In the genomic region with DNA sequence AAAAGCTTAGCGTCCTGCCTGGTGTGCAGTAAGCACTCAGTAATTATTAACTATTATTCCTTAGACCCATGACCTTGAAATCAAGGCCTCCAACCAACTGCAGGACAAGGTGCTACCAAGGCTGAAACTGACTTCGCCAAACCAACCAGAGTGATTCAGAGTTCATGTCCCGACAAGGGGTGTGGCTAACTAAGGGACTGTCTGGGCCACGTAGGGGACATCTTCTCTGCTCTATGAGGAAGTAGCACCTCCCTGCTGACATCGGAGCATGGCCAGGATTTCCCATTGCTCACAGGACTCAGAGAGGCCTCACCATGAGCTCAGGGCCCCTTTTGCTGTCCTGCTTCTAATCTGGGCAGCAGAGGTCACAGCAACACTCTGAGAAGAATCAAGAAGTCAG, we compare ENCODE assay signal across 19 mouse cellular contexts. TPM values are rescaled to one million over a fixed set of nuclear protein-coding genes. Genes with fewer than 3 reads are reported as not detected.
DNase-seq lines count a peak whose midpoint lies in the region; ATAC-seq and TF ChIP-seq lines count a peak whose summit lies in the region.
"Had no signal": no experiment of that assay in that cellular context is flagged by ENCODE, and none has a peak within 500 bp of the region (broad histone marks: within the 10 kb centered on the region; RNA-seq: fewer than 3 reads in every experiment).

No protein-coding gene starts in this region.

- no peak overlapping the region for H3K27ac ChIP-seq in liver, adult 2 months (replicated peaks; ENCODE audit: insufficient read depth, low read depth, low read length)
- peak overlapping the region; percentile 86 for H3K27ac ChIP-seq in stomach, postnatal 0 days (replicated peaks)
- H3K27ac ChIP-seq in midbrain, embryonic 16.5 days (ENCODE audit: low read length): no peak overlapping the region
- no peak overlapping the region for H3K27ac ChIP-seq in hindbrain, embryonic 12.5 days
- H3K27ac ChIP-seq: embryonic facial prominence, embryonic 13.5 days; forebrain, embryonic 13.5 days; layer of hippocampus, adult 2 months; liver, embryonic 14.5 days; neural tube, embryonic 15.5 days had no signal

- WGBS in liver, adult 2 months: 64% methylated on average over 5 of the region's 5 CpGs
- WGBS in stomach, postnatal 0 days: 49% methylated on average over 5 of the region's 5 CpGs
- 89% methylated on average over 5 of the region's 5 CpGs for WGBS in midbrain, embryonic 16.5 days
- 89% methylated on average over 5 of the region's 5 CpGs for WGBS in hindbrain, embryonic 12.5 days

- H3K79me2 ChIP-seq in liver, adult 2 months (ENCODE audit: control insufficient read depth, insufficient read depth, low read length): no peaks in the 10 kb centered on the region

- TF ChIP-seq CTCF in liver, adult 2 months (IDR thresholded peaks at IDR 0.05; ENCODE audit: low read depth, low read length): no peak
- TF ChIP-seq CTCF in stomach, postnatal 0 days (IDR thresholded peaks at IDR 0.05; ENCODE audit: low read depth): no peak

- no peaks in the 10 kb centered on the region for H3K9me3 ChIP-seq in stomach, postnatal 0 days (ENCODE audit: control insufficient read depth, low read length)
- no peaks in the 10 kb centered on the region for H3K9me3 ChIP-seq in midbrain, embryonic 16.5 days (replicated peaks; ENCODE audit: control insufficient read depth, low read length, poor library complexity, severe bottlenecking)
- H3K9me3 ChIP-seq in hindbrain, embryonic 12.5 days (replicated peaks): no peaks in the 10 kb centered on the region
- H3K9me3 ChIP-seq: embryonic facial prominence, embryonic 13.5 days; forebrain, embryonic 13.5 days; neural tube, embryonic 15.5 days had no signal

- no peak overlapping the region for H3K4me3 ChIP-seq in liver, adult 2 months (ENCODE audit: insufficient read depth, low read depth, low read length)
- H3K4me3 ChIP-seq in stomach, postnatal 0 days (ENCODE audit: low read depth, low read length): no peak overlapping the region
- H3K4me3 ChIP-seq in midbrain, embryonic 16.5 days (ENCODE audit: low read depth, low read length): no peak overlapping the region
- H3K4me3 ChIP-seq in hindbrain, embryonic 12.5 days: no peak overlapping the region
- H3K4me3 ChIP-seq: embryonic facial prominence, embryonic 13.5 days; forebrain, embryonic 13.5 days; layer of hippocampus, adult 2 months; neural tube, embryonic 15.5 days had no signal

- peaks cover 55% of the 10 kb centered on the region for H3K36me3 ChIP-seq in liver, adult 2 months (ENCODE audit: control insufficient read depth, insufficient read depth, low read length)
- H3K36me3 ChIP-seq in stomach, postnatal 0 days (ENCODE audit: control insufficient read depth, insufficient read depth, low read length): peaks cover 14% of the 10 kb centered on the region; the same call in 1 of the 2 replicates
- peaks cover 41% of the 10 kb centered on the region for H3K36me3 ChIP-seq in midbrain, embryonic 16.5 days (ENCODE audit: control insufficient read depth, insufficient read depth, low read length)
- H3K36me3 ChIP-seq in hindbrain, embryonic 12.5 days: peaks cover 75% of the 10 kb centered on the region

- peak; percentile 23 for DNase-seq in liver, adult 2 months (ENCODE audit: extremely low read depth, low read depth, low spot score)
- no peak for DNase-seq in liver
- peak; percentile 45 to 55 for DNase-seq in adrenal gland, postnatal 36 days
- DNase-seq in kidney, postnatal 36 days: peak; percentile 47 to 61
- DNase-seq in stomach, postnatal 0 days (ENCODE audit: low spot score): peak; percentile 85
- DNase-seq: cerebellum, postnatal 36 days; heart, postnatal 10 days; lung, postnatal 36 days; right cerebral cortex, adult 18-20 months; thymus, adult 18-20 months had no signal

- no peak overlapping the region for H3K9ac ChIP-seq in liver, adult 2 months (ENCODE audit: low read depth, low read length)
- H3K9ac ChIP-seq in stomach, postnatal 0 days (ENCODE audit: low read length): no peak overlapping the region
- H3K9ac ChIP-seq in midbrain, embryonic 16.5 days (ENCODE audit: low read depth, low read length): no peak overlapping the region
- no peak overlapping the region for H3K9ac ChIP-seq in hindbrain, embryonic 12.5 days
- H3K9ac ChIP-seq: embryonic facial prominence, embryonic 13.5 days; forebrain, embryonic 13.5 days; liver, embryonic 14.5 days; neural tube, embryonic 15.5 days had no signal

- H3K27me3 ChIP-seq in liver, adult 2 months (ENCODE audit: control insufficient read depth, insufficient read depth, low read length): no peaks in the 10 kb centered on the region
- H3K27me3 ChIP-seq in stomach, postnatal 0 days (ENCODE audit: control insufficient read depth, insufficient read depth, low read length): no peaks in the 10 kb centered on the region
- no peaks in the 10 kb centered on the region for H3K27me3 ChIP-seq in midbrain, embryonic 16.5 days (ENCODE audit: control insufficient read depth, insufficient read depth, low read depth, low read length)
- no peaks in the 10 kb centered on the region for H3K27me3 ChIP-seq in hindbrain, embryonic 12.5 days
- H3K27me3 ChIP-seq: embryonic facial prominence, embryonic 13.5 days; forebrain, embryonic 13.5 days; neural tube, embryonic 15.5 days had no signal

- TF ChIP-seq EP300 in stomach, postnatal 0 days (optimal IDR thresholded peaks at IDR 0.05): no peak

- ATAC-seq in stomach, postnatal 0 days (ENCODE audit: low FRiP score, low TSS enrichment): peak; percentile 90
- no peak for ATAC-seq in midbrain, embryonic 16.5 days
- no peak for ATAC-seq in hindbrain, embryonic 12.5 days (ENCODE audit: low FRiP score)
- ATAC-seq: forebrain, embryonic 13.5 days; hindbrain, embryonic 16.5 days had no signal

- H3K4me2 ChIP-seq in stomach, postnatal 0 days (replicated peaks; ENCODE audit: low read depth): no peak overlapping the region
- H3K4me2 ChIP-seq in midbrain, embryonic 16.5 days (ENCODE audit: low read length): no peak overlapping the region
- H3K4me2 ChIP-seq in hindbrain, embryonic 12.5 days (replicated peaks): no peak overlapping the region
- H3K4me2 ChIP-seq: embryonic facial prominence, embryonic 13.5 days; forebrain, embryonic 13.5 days; neural tube, embryonic 15.5 days had no signal

- no peak for TF ChIP-seq POLR2A in liver, adult 2 months (IDR thresholded peaks at IDR 0.05; ENCODE audit: extremely low read depth, insufficient read depth, low read length)

- no peaks in the 10 kb centered on the region; the same call in 1 of the 2 replicates for H3K4me1 ChIP-seq in liver, adult 2 months (ENCODE audit: control insufficient read depth, insufficient read depth, low read length)
- no peaks in the 10 kb centered on the region for H3K4me1 ChIP-seq in stomach, postnatal 0 days (replicated peaks; ENCODE audit: control insufficient read depth, insufficient read depth)
- H3K4me1 ChIP-seq in midbrain, embryonic 16.5 days (ENCODE audit: control insufficient read depth, insufficient read depth, low read length): no peaks in the 10 kb centered on the region
- H3K4me1 ChIP-seq in hindbrain, embryonic 12.5 days: no peaks in the 10 kb centered on the region
- H3K4me1 ChIP-seq: embryonic facial prominence, embryonic 13.5 days; forebrain, embryonic 13.5 days; neural tube, embryonic 15.5 days had no signal

RNA-seq across cellular contexts. Expression of a gene that starts 7.5 kb away (rescaled TPM):
- total RNA-seq in liver, adult 2 months (2014; rRNA removed): 0.13 and 0.18 TPM in 2 replicates
- 0.41 and 0.64 TPM in 2 replicates for polyA plus RNA-seq in liver, adult 2 months (2012; rRNA removed)
- not detected for total RNA-seq in adrenal gland, postnatal 36 days (2021)
- 152 and 162 TPM in 2 replicates for polyA plus RNA-seq in stomach, postnatal 0 days (2015; fragmentation: Nextera tagmentation; extraction: Ambion mirVana)
- polyA plus RNA-seq in midbrain, embryonic 16.5 days (2015; fragmentation: Nextera tagmentation; extraction: Ambion mirVana): 0.35 TPM in 1 of 2 replicates, not detected in the other
- 1.3 and 1.6 TPM in 2 replicates for polyA plus RNA-seq in hindbrain, embryonic 12.5 days (2016; fragmentation: Nextera tagmentation; extraction: Ambion mirVana)
- total RNA-seq: layer of hippocampus, adult 2 months; left cerebral cortex, postnatal 14 days had no signal

RNA-seq across cellular contexts. Expression of a gene that starts 18.1 kb away (rescaled TPM):
- total RNA-seq in liver, adult 2 months (2014; rRNA removed): 18.7 and 20.2 TPM in 2 replicates
- 16.0 and 22.0 TPM in 2 replicates for polyA plus RNA-seq in liver, adult 2 months (2012; rRNA removed)
- total RNA-seq in adrenal gland, postnatal 36 days (2021): 10 to 100 TPM; 46.3 to 48.9 TPM
- 54.7 and 61.2 TPM in 2 replicates for polyA plus RNA-seq in stomach, postnatal 0 days (2015; fragmentation: Nextera tagmentation; extraction: Ambion mirVana)
- polyA plus RNA-seq in midbrain, embryonic 16.5 days (2015; fragmentation: Nextera tagmentation; extraction: Ambion mirVana): 102 and 107 TPM in 2 replicates
- 95.6 and 101 TPM in 2 replicates for polyA plus RNA-seq in hindbrain, embryonic 12.5 days (2016; fragmentation: Nextera tagmentation; extraction: Ambion mirVana)

RNA-seq across cellular contexts. Expression of a gene that starts 47.7 kb away (rescaled TPM):
- 17.9 and 22.0 TPM in 2 replicates for total RNA-seq in liver, adult 2 months (2014; rRNA removed)
- 27.9 and 34.3 TPM in 2 replicates for polyA plus RNA-seq in liver, adult 2 months (2012; rRNA removed)
- 100 to 1,000 TPM; 212 to 215 TPM for total RNA-seq in adrenal gland, postnatal 36 days (2021)
- polyA plus RNA-seq in stomach, postnatal 0 days (2015; fragmentation: Nextera tagmentation; extraction: Ambion mirVana): 237 and 250 TPM in 2 replicates
- 149 and 155 TPM in 2 replicates for polyA plus RNA-seq in midbrain, embryonic 16.5 days (2015; fragmentation: Nextera tagmentation; extraction: Ambion mirVana)
- 141 and 147 TPM in 2 replicates for polyA plus RNA-seq in hindbrain, embryonic 12.5 days (2016; fragmentation: Nextera tagmentation; extraction: Ambion mirVana)

RNA-seq across cellular contexts. Expression of a gene that starts 58.8 kb away (rescaled TPM):
- total RNA-seq in liver, adult 2 months (2014; rRNA removed): 0.09 and 0.13 TPM in 2 replicates
- polyA plus RNA-seq in liver, adult 2 months (2012; rRNA removed): 0.16 and 0.17 TPM in 2 replicates
- 1 to 10 TPM; 1.4 to 1.6 TPM for total RNA-seq in adrenal gland, postnatal 36 days (2021)
- polyA plus RNA-seq in stomach, postnatal 0 days (2015; fragmentation: Nextera tagmentation; extraction: Ambion mirVana): 19.5 and 22.4 TPM in 2 replicates
- 0.40 and 0.41 TPM in 2 replicates for polyA plus RNA-seq in midbrain, embryonic 16.5 days (2015; fragmentation: Nextera tagmentation; extraction: Ambion mirVana)
- 0.44 and 0.94 TPM in 2 replicates for polyA plus RNA-seq in hindbrain, embryonic 12.5 days (2016; fragmentation: Nextera tagmentation; extraction: Ambion mirVana)

Comparison
In these comparisons a context has a peak if more than half of its experiments do, and no peak if none do; other contexts are left out.
1. RNA of a gene that starts 7.5 kb away (polyA plus RNA-seq): 152 to 162 TPM in stomach, postnatal 0 days; 1.3 to 1.6 TPM in hindbrain, embryonic 12.5 days, 0.41 to 0.64 TPM in liver, adult 2 months and 0.35 TPM in midbrain, embryonic 16.5 days; every median in the first group is over 10 times any median in the second.